Mouse (Mus musculus) thymus, adult 2 months (tissue): ENCODE results near the gene Lrsam1. TPM values are rescaled to one million over a fixed set of nuclear protein-coding genes. Genes with fewer than 3 reads are reported as not detected.
A peak's percentile ranks its signal among the peaks of the same experiment; 100 is the strongest.

Experiments
- DNase-seq: peaks from one replicate; pipeline ENCODE4 v3.0.0; 2021
- H3K27ac ChIP-seq: fragments of 200-500 bp; 2 replicates; pipeline ENCODE4 v1.5.1; 2012; ENCODE audit warnings: low read length, control low read depth; ENCODE audit not compliant: control insufficient read depth, insufficient read depth
- H3K27me3 ChIP-seq: fragments of 200-500 bp; 2 replicates; pipeline ENCODE4 v1.6.1; 2012; ENCODE audit warnings: mild to moderate bottlenecking, low read length, moderate library complexity, mixed read lengths; ENCODE audit not compliant: control insufficient read depth, insufficient read depth
- H3K36me3 ChIP-seq: fragments of 200-500 bp; 2 replicates; pipeline ENCODE4 v1.6.1; 2012; ENCODE audit warnings: mild to moderate bottlenecking, low read length, moderate library complexity; ENCODE audit not compliant: control insufficient read depth, insufficient read depth
- H3K4me1 ChIP-seq: fragments of 200-500 bp; replicated peaks from 2 replicates; pipeline ENCODE4 v1.6.1; 2012; ENCODE audit warnings: low read length; ENCODE audit not compliant: control insufficient read depth, insufficient read depth
- H3K4me3 ChIP-seq: fragments of 200-500 bp; 2 replicates; pipeline ENCODE4 v1.5.1; 2012; ENCODE audit warnings: mild to moderate bottlenecking, low read length, control low read depth, moderate library complexity; ENCODE audit not compliant: control insufficient read depth, insufficient read depth
- CTCF ChIP-seq: fragments of 200-500 bp; IDR thresholded peaks from 2 replicates; pipeline ENCODE4 v1.5.1; 2012; ENCODE audit warnings: mild to moderate bottlenecking, control low read depth, low read length, moderate library complexity, borderline replicate concordance; ENCODE audit not compliant: control insufficient read depth, poor library complexity, insufficient read depth; ENCODE audit errors: extremely low read depth
- POLR2A ChIP-seq: fragments of 200-500 bp; IDR thresholded peaks from 2 replicates; pipeline ENCODE4 v1.6.1; 2012; ENCODE audit warnings: mild to moderate bottlenecking, low read length, control low read depth, moderate library complexity; ENCODE audit not compliant: control insufficient read depth, poor library complexity, insufficient read depth; ENCODE audit errors: extremely low read depth
- WGBS: fragments of 180-500 bp; shearing (Covaris S2); methylation state at CpG from one replicate; pipeline ENCODE4 v1.1.7; 2018; 5-methylcytosine and 5-hydroxymethylcytosine counted together
- polyA plus RNA-seq: library from polyadenylated mRNA; depleted of rRNA; stranded (reverse); fragments of >200 nt; gene quantifications from 2 replicates; pipeline ENCODE4 v1.2.3, GENCODE M21; 2012

Lrsam1 gene
- polyA plus RNA-seq, 1 experiment: 15.3 TPM

GRCm38 (mm10) chr2:32890280-32890679 lies 71.1 kb downstream of the Lrsam1 start:
- Histone ChIP-seq H3K27me3 (no peaks in the 10 kb centered on the region), H3K36me3 (no peaks in the 10 kb centered on the region), H3K4me1 (peaks cover 11% of the 10 kb centered on the region), H3K27ac (no peak overlapping the region), H3K4me3 (no peak overlapping the region)
- 10% methylated on average over 3 of the region's 3 CpGs for WGBS
- DNase-seq: peak; percentile 18
- no peak for TF ChIP-seq POLR2A
- no peak for TF ChIP-seq CTCF

DNA sequence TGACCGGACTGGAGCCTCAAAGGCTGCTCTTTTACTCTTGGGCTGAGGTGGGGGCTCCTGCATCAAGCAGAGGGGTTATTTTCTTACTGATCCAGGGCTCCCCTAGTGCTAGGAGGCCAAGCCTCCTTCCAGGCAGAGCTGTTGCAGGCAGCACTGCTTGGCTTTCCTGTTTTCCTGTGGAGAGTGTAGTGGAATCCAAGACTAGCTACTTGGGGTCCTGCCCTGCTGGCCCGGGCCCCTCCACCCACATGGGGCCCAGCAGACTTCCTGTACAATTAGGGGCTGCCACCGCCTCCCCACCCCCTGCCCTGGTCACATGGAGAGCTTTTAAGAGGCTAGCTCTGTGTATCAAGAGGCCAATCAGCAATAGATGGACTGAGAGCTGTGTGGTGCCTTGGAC lies 72.9 kb downstream of the Lrsam1 start:
- 62% methylated on average over 3 of the region's 3 CpGs for WGBS
- no peak for DNase-seq
- no peak for TF ChIP-seq CTCF
- H3K4me3 ChIP-seq: no peak overlapping the region
- H3K36me3 ChIP-seq: no peaks in the 10 kb centered on the region
- peaks cover 13% of the 10 kb centered on the region for H3K4me1 ChIP-seq
- H3K27ac ChIP-seq: no peak overlapping the region
- H3K27me3 ChIP-seq: no peaks in the 10 kb centered on the region

DNA sequence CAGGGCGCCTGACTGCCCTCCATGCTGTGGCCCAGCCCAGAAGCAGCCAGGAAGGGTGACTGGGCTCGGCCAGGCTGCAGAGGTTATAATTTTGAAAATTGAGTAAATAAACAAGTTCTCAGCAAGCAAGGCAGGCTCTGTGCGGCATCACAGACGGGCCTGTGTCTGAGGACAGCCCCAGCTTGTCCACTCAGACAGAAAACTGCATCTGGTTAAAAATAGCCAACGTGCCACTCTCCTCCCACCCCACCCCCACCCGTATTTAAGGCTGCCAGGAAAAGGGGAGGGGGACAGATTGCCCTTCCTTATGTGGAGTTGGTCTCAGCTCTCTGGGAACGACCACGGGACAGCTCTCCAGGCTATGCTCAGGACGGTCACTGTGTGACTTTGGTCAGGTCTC lies 73.4 kb downstream of the Lrsam1 start:
- DNase-seq: no peak
- H3K27me3 ChIP-seq: no peaks in the 10 kb centered on the region
- H3K4me3 ChIP-seq: no peak overlapping the region
- H3K4me1 ChIP-seq: peaks cover 14% of the 10 kb centered on the region
- WGBS: 72% methylated on average over 9 of the region's 9 CpGs
- TF ChIP-seq CTCF: no peak
- no peak for TF ChIP-seq POLR2A
- no peaks in the 10 kb centered on the region for H3K36me3 ChIP-seq
- H3K27ac ChIP-seq: no peak overlapping the region

DNA sequence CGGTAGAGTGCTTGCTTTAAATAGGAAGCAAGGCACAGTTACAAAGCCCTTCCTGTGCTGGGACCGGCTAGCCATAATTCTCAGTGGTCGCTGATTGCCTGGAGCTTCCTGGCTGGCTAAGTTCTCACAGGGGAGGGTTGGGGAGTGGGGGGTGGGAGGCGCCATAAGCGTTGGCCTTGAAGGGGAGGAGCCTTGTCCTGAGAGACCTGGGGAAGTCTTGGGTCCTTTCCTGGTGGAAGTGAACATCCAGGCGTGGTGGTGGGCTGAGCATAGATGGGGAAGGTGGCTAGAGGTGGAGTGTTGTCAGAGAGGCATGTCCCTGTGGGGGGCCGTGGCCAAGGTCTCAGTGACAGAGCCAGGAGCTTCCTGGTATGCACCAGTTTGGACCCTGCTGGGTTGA lies 76.7 kb downstream of the Lrsam1 start:
- DNase-seq: no peak
- no peaks in the 10 kb centered on the region for H3K36me3 ChIP-seq
- WGBS: 21% methylated on average over 7 of the region's 7 CpGs
- H3K4me3 ChIP-seq: no peak overlapping the region
- no peaks in the 10 kb centered on the region for H3K27me3 ChIP-seq
- TF ChIP-seq POLR2A (no peak), CTCF (no peak)
- no peak overlapping the region for H3K27ac ChIP-seq
- H3K4me1 ChIP-seq: peaks cover 16% of the 10 kb centered on the region

GRCm38 (mm10) chr2:32882283-32883043 lies 79.0 kb downstream of the Lrsam1 start:
- Histone ChIP-seq H3K4me1 (peaks cover 16% of the 10 kb centered on the region), H3K36me3 (no peaks in the 10 kb centered on the region), H3K27ac (no peak overlapping the region), H3K4me3 (no peak overlapping the region), H3K27me3 (no peaks in the 10 kb centered on the region)
- DNase-seq: no peak
- WGBS: 7% methylated on average over 21 of the region's 21 CpGs
- TF ChIP-seq POLR2A (no peak), CTCF (no peak)

DNA sequence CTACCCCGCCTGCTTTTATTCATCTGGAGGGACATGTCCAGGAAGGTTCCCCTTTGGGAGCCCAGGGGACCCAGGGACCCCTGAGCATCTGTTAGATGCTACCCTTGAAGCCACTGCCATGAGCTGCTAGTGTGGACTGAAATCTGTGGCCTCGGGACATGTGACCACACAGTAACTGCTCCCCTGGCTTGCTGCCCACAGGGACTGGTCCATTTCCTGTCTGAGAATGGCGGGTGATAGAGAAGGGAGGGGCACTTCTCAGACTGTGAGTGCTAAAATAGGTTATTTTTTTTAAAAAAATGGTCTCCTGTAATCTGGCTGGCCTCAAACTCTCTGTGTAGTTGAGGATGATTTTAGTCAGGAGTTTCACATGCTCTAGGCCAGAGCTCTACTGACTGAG lies 79.7 kb downstream of the Lrsam1 start:
- Histone ChIP-seq H3K4me1 (peaks cover 16% of the 10 kb centered on the region), H3K27me3 (no peaks in the 10 kb centered on the region), H3K4me3 (no peak overlapping the region), H3K27ac (no peak overlapping the region), H3K36me3 (no peaks in the 10 kb centered on the region)
- 27% methylated on average over 3 of the region's 3 CpGs for WGBS
- TF ChIP-seq CTCF (no peak), POLR2A (no peak)
- no peak for DNase-seq

GRCm38 (mm10) chr2:32881054-32881453 lies 80.4 kb downstream of the Lrsam1 start:
- no peak for DNase-seq

More at GRCm38 (mm10) chr2:32881054-32881453, 80.4 kb downstream of the Lrsam1 start:
- Histone ChIP-seq H3K27ac (no peak overlapping the region), H3K27me3 (peaks cover 4% of the 10 kb centered on the region; the same call in 1 of the 2 replicates), H3K4me3 (no peak overlapping the region), H3K36me3 (no peaks in the 10 kb centered on the region), H3K4me1 (peaks cover 22% of the 10 kb centered on the region)
- WGBS: 81% methylated on average over 6 of the region's 6 CpGs
- TF ChIP-seq CTCF (no peak), POLR2A (no peak)
